Mouse (Mus musculus) bone marrow, adult 2 months (tissue): ENCODE data around the gene Rassf4.

Experiments
- CTCF ChIP-seq: fragments of 200-500 bp; IDR thresholded peaks from 2 replicates; pipeline ENCODE4 v1.5.1; 2011; ENCODE audit warnings: low read length, control low read depth; ENCODE audit not compliant: control insufficient read depth, insufficient read depth
- POLR2A ChIP-seq: fragments of 200-500 bp; IDR thresholded peaks from 2 replicates; pipeline ENCODE4 v1.6.1; 2011; ENCODE audit warnings: low read depth, mild to moderate bottlenecking, control low read depth, low read length, borderline replicate concordance; ENCODE audit not compliant: control insufficient read depth

- TF ChIP-seq CTCF (no peak), POLR2A (no peak)
Measured at GRCm38 (mm10) chr6:116718361-116718760, 44.6 kb upstream of the Rassf4 start.
